ENCODE assay signal across 17 mouse cellular contexts in the genomic region with DNA sequence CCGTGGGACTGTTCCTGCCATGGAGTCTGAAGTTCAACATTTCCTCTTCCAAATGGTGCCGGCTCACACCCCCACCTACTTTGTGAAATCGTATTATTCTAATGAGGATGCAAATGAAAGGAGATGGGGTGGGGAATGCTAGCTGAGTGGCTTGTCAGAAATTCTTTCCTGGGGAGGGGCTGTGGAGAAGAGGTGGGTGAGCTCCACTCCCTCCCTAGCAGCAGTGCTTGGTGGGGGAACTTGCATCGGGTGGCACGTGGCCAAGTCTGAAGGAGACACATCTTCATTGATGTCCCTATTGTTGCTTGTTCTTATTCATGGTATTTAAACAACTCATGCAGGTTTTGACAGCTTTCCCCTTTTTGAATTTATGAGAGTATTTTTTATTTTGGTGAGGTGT.
DNase-seq lines count a peak whose midpoint lies in the region; ATAC-seq lines count a peak whose summit lies in the region.
"Had no signal": no experiment of that assay in that cellular context is flagged by ENCODE, and none has a peak within 500 bp of the region (broad histone marks: within the 10 kb centered on the region; RNA-seq: fewer than 3 reads in every experiment).

No protein-coding gene starts in this region.

- DNase-seq in embryonic facial prominence, embryonic 10.5 days (ENCODE audit: low spot score): no peak
- DNase-seq in kidney, postnatal 36 days: peak; percentile 1 to 18
- no peak for DNase-seq in kidney, postnatal 25 days
- peak; percentile 61 for DNase-seq in testis, postnatal 10 days (ENCODE audit: low spot score)
- DNase-seq in testis, postnatal 14 days (ENCODE audit: low spot score): no peak
- DNase-seq in right cerebral cortex, postnatal 4 days: peak; percentile 29
- DNase-seq in ovary, postnatal 14 days (ENCODE audit: low spot score): no peak
- DNase-seq: cerebellum, adult 9-10 months; kidney, postnatal 10 days; layer of hippocampus, postnatal 36 days; lung, postnatal 10 days; thymus, adult 2 months had no signal

- no peak for ATAC-seq in embryonic facial prominence, embryonic 12.5 days (ENCODE audit: insufficient number of reproducible peaks, insufficient read depth, low FRiP score, low TSS enrichment)
- ATAC-seq: liver, embryonic 12.5 days; Patski had no signal

- H3K4me1 ChIP-seq in embryonic facial prominence, embryonic 12.5 days: peaks cover 16% of the 10 kb centered on the region
- peaks cover 22% of the 10 kb centered on the region for H3K4me1 ChIP-seq in embryonic facial prominence, embryonic 10.5 days
- H3K4me1 ChIP-seq: liver, embryonic 12.5 days had no signal

- H3K9ac ChIP-seq in embryonic facial prominence, embryonic 12.5 days: no peak overlapping the region
- H3K9ac ChIP-seq: liver, embryonic 12.5 days had no signal

- H3K27me3 ChIP-seq in embryonic facial prominence, embryonic 12.5 days: no peaks in the 10 kb centered on the region
- H3K27me3 ChIP-seq in embryonic facial prominence, embryonic 10.5 days (replicated peaks; ENCODE audit: low read depth, poor library complexity, severe bottlenecking): no peaks in the 10 kb centered on the region
- H3K27me3 ChIP-seq: liver, embryonic 12.5 days had no signal

- 34% methylated on average over 5 of the region's 5 CpGs for WGBS in embryonic facial prominence, embryonic 12.5 days
- WGBS in embryonic facial prominence, embryonic 10.5 days: 54% methylated on average over 5 of the region's 5 CpGs

- no peaks in the 10 kb centered on the region for H3K9me3 ChIP-seq in embryonic facial prominence, embryonic 12.5 days
- no peaks in the 10 kb centered on the region for H3K9me3 ChIP-seq in embryonic facial prominence, embryonic 10.5 days
- H3K9me3 ChIP-seq: liver, embryonic 12.5 days had no signal

- H3K36me3 ChIP-seq in embryonic facial prominence, embryonic 12.5 days: no peaks in the 10 kb centered on the region
- no peaks in the 10 kb centered on the region for H3K36me3 ChIP-seq in embryonic facial prominence, embryonic 10.5 days (replicated peaks)
- H3K36me3 ChIP-seq: liver, embryonic 12.5 days had no signal

- no peak overlapping the region for H3K4me2 ChIP-seq in embryonic facial prominence, embryonic 12.5 days (replicated peaks)
- H3K4me2 ChIP-seq: liver, embryonic 12.5 days; midbrain, embryonic 11.5 days had no signal

- peak overlapping the region; percentile 4; the same call in 1 of the 2 replicates for H3K27ac ChIP-seq in embryonic facial prominence, embryonic 12.5 days
- no peak overlapping the region for H3K27ac ChIP-seq in embryonic facial prominence, embryonic 10.5 days (replicated peaks)
- H3K27ac ChIP-seq: liver, embryonic 12.5 days had no signal

- no peak overlapping the region for H3K4me3 ChIP-seq in embryonic facial prominence, embryonic 12.5 days
- no peak overlapping the region for H3K4me3 ChIP-seq in embryonic facial prominence, embryonic 10.5 days
- H3K4me3 ChIP-seq: erythroblast, embryonic 14.5 days; liver, embryonic 12.5 days had no signal

Comparison
In these comparisons a context has a peak if more than half of its experiments do, and no peak if none do; other contexts are left out.
1. DNase-seq: peak in kidney, postnatal 36 days (2 of 2), testis, postnatal 10 days (single experiment) and right cerebral cortex, postnatal 4 days (single experiment); none in embryonic facial prominence, embryonic 10.5 days (single experiment), kidney, postnatal 25 days (0 of 2), testis, postnatal 14 days (single experiment) and ovary, postnatal 14 days (single experiment).